Mouse (Mus musculus): ENCODE measurements around the gene Dgkg.

Dgkg gene

GRCm38 (mm10) chr16:22548167-22549080, 108.6 kb downstream of the Dgkg start:
- DNase-seq (ENCODE audit: low spot score in 2 of 2), result peak; percentile 90

GRCm38 (mm10) chr16:22547741-22548140, 109.3 kb downstream of the Dgkg start:
- DNase-seq (ENCODE audit: low spot score in 2 of 2), result no peak

GRCm38 (mm10) chr16:22545799-22546198, 111.2 kb downstream of the Dgkg start:
- peak in 1 of 2 experiments; percentile 49 for DNase-seq (ENCODE audit: low spot score in 2 of 2)

GRCm38 (mm10) chr16:22545016-22545561, 111.9 kb downstream of the Dgkg start:
- peak; percentile 81 to 90 for DNase-seq (ENCODE audit: low spot score in 2 of 2)

GRCm38 (mm10) chr16:22542691-22543141, 114.3 kb downstream of the Dgkg start:
- no peak for DNase-seq (ENCODE audit: low spot score in 2 of 2)

GRCm38 (mm10) chr16:22539275-22539674, 117.7 kb downstream of the Dgkg start:
- DNase-seq (ENCODE audit: low spot score in 2 of 2), result no peak

DNA sequence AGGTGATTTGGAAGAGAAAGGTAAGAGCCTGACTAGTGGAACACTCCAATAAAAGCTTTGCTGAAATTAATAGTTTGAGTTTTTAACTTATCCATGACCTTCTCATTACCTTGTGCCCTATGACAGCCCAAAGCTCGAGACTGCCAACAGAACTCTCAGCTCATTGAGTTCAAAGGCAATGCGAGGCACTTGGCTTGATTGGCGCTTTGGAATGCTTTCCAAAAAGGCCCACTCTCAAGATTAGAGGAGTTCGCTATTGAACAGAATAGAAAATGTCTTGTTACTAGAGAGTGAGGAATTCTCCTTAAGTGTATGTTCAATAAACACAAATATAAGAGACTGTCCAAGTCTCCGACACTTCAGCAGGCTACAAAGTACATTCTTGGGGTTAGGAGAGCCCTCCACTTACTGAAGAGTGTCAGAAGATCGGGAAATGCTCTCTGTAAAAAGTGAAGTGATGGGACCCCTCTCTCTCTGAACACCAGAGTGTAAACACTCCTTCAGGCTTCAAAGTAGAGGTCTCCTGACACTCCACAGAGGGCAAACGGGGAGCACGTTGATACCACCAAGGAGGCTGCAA, 120.3 kb downstream of the Dgkg start:
- no peak for DNase-seq (ENCODE audit: low spot score in 2 of 2)

GRCm38 (mm10) chr16:22533087-22533486, 123.9 kb downstream of the Dgkg start:
- DNase-seq (ENCODE audit: low spot score in 2 of 2), result no peak

- DNase-seq (ENCODE audit: low spot score in 2 of 2), result peak in 1 of 2 experiments; percentile 58
Measured at GRCm38 (mm10) chr16:22531834-22532233, 125.2 kb downstream of the Dgkg start.

DNA sequence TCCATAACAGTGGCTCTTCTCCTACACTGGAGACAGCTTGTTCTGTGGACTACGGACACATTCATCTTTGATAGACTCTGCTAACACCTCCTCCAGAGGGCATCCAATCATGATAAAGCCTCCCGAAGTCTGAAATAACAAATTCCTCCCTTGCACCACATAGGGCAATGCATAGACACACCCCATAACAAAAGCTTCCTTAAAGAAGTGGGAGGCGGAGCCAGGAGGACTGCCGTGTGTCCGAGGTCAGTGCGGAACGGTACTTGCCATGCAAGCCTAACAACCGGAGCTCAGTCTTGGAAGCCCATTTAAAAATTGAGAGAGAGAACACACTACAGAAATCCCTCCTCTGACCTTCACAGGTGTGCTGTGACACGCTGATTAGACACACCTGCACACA, 126.0 kb downstream of the Dgkg start:
- DNase-seq (ENCODE audit: low spot score in 2 of 2), result no peak

GRCm38 (mm10) chr16:22527499-22527939, 129.5 kb downstream of the Dgkg start:
- peak in 1 of 2 experiments; percentile 45 for DNase-seq (ENCODE audit: low spot score in 2 of 2)

DNA sequence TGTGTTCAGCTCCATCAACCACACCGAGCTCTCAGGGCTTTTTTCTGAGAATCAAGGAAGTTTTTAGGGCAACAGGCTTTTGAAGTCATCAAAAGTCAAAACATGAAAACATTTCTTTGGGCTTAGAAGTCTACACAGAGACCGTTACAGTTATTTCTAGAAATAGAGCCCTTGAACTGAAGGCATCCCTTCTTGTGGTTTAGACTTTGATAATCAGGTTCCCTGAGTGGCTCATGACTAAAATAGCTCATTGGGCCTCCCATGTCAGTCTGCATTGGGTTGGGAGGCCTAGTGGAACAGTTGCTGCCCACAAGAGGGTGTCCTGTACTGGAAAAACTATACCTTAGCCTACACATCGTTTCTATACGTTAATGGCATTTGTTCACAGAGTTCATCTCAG, 130.6 kb downstream of the Dgkg start:
- no peak for DNase-seq (ENCODE audit: low spot score in 2 of 2)

- peak; percentile 91 to 93 for DNase-seq (ENCODE audit: low spot score in 2 of 2)
Measured at GRCm38 (mm10) chr16:22517431-22518384, 139.3 kb downstream of the Dgkg start.

GRCm38 (mm10) chr16:22515476-22515875, 141.5 kb downstream of the Dgkg start:
- DNase-seq (ENCODE audit: low spot score in 2 of 2), result no peak

- no peak for DNase-seq (ENCODE audit: low spot score in 2 of 2)
Measured at GRCm38 (mm10) chr16:22510861-22511637, 146.0 kb downstream of the Dgkg start.

DNA sequence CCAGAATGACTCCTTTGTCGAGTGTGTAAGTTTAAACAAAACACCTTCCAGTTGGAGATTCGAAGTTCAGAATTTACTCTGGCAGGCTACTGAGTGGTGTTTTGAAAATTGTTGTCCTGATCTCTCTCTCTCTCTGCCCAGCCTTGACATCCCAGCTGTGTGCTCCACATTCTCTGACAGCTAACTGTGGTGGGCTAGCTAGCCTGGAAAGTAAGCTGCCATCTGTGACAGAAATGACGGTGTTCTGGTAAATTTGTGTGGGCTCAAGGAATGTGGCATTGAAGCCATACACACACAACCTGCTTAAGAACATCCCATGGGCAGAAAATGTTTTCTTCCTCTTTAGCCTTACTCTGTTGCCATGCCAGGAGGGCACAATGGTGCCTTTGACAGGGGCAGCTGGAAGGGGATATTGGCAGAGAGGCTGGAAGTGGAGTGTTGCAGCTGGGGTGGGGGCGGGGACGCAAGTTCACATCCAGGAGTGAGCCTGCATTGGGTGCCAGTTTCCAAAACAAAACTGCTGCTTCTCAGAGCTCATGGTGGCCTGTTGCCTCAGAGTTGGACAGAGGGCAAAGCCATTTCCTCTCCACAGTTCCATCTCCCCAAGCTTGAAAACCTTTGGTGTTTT, 148.0 kb downstream of the Dgkg start:
- peak; percentile 74 to 78 for DNase-seq (ENCODE audit: low spot score in 2 of 2)

DNA sequence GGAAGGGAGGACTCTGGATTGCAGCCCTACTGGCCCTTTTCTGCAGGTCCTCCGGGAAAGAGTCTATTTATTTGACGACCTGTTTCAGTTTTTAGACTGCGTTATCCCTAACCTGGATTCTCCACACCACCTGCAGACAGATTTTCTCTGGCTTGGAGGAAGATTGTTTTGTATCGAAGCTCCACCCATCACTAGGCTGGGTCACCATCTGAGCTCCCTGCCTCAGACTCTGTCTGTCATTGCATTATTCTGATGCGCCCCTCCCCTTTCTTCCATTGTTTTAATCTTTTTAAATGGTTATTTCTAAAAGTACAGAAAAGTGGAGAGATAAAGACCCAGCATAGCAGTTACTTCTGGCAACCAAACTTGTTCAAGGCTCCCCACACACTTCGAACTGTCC, 151.4 kb downstream of the Dgkg start:
- DNase-seq (ENCODE audit: low spot score in 2 of 2), result no peak

DNA sequence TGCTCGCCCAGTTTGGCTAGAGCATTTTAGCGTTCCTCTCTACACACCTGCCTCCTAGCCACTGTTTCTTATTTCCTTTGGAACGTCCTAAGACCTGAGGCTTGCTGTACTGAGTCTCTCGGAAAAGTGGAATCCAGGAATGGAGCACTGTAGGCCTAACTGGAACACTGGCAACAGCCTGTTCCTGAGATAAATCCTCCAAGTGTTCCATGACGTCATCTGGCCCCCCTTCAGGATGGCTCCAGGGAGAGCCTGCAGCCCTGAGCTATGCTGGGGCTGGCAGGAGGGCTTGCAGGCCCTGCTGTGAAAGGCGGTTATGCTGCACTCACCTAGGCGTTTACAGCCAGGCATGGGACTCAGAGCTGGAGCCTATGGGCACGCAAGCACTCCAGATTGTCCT, 152.2 kb downstream of the Dgkg start:
- DNase-seq (ENCODE audit: low spot score in 2 of 2), result peak; percentile 70 to 76

DNA sequence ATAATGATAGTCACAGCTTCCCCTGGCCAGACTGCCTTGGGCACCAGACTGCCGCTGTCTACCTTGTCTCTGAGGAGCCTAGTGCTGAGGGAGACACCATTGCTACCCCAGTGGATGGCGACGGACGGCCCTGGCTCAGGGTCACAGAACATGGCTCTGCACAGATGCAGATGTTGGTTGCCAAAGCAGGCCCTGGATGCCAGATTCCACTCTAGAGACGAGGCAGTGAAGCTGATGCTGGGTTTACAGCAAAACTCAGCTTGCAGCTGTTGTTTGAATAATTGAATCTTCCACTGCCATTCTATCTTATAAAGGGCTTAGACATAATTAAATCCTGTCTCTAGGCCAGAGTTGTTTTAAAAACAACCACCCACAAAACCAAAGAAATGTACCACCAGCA, 153.0 kb downstream of the Dgkg start:
- DNase-seq (ENCODE audit: low spot score in 2 of 2), result peak in 1 of 2 experiments; percentile 42

- no peak for DNase-seq (ENCODE audit: low spot score in 2 of 2)
Measured at GRCm38 (mm10) chr16:22503467-22503866, 153.6 kb downstream of the Dgkg start.
